Mouse (Mus musculus) kidney, adult 18-20 months (tissue): ENCODE data around the gene Csmd2.
A peak's percentile ranks its signal among the peaks of the same experiment; 100 is the strongest.

Experiments used
- DNase-seq: peaks from one replicate; pipeline ENCODE4 v3.0.0; 2021

Csmd2 gene

GRCm38 (mm10) chr4:128365851-128366250, 378.2 kb downstream of the Csmd2 start:
- no peak for DNase-seq

DNA sequence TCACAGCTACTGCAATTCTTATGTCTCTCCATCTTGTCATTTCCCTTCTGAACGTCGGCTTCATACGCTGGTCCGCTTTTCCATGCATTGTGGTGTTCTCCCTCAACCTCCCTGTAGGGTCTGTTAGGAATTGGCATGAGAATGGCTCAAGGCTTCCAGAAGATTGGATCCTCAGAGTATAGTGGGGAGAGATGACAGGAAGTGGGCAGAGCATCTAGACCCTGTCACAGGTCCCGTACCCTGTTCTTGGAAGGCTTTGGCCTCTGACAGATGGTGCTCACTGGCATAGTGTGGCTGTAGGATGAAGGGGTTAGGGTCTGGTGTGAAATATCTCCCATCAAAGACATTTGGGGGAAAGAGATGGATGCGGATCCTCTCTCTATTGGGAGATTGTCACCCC, 380.4 kb downstream of the Csmd2 start:
- no peak for DNase-seq

DNA sequence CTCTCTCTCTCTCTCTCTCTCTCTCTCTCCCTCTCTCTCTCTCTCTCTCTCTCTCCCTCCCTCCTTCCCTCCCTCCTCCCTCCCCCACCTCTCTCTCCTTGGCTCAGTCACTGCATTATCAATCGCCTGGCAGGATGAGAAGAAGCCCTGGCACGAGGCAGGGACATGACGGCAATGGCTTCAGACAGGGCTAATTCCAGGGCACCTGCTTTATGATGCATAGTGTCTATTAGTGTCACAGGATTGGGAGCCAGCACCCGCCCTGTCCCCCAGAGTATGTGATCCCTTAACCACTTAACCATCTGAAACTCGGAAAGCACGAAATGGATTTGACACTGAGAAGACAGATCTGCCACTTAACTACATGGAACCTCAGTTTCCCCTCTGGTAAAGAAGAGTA, 384.1 kb downstream of the Csmd2 start:
- DNase-seq = no peak

DNA sequence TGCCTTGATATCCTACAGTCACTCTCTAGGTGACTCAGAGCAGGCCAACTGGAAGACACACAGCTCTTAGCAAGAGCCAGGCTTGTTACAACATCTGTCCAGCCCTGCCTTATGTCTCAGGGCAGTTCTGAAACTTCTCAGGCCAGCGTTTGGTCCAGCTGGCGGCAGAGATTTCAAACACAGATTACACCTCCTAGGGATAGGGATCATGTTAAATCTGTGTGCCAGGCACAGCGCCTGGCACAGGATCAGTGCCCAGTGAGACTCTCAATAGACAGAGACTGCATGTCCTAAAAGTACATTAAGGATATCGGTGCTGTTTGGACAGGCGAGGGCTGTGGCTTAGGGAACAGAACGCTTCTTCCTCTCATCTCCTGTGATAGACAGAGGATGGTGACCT, 385.5 kb downstream of the Csmd2 start:
- DNase-seq = no peak

DNA sequence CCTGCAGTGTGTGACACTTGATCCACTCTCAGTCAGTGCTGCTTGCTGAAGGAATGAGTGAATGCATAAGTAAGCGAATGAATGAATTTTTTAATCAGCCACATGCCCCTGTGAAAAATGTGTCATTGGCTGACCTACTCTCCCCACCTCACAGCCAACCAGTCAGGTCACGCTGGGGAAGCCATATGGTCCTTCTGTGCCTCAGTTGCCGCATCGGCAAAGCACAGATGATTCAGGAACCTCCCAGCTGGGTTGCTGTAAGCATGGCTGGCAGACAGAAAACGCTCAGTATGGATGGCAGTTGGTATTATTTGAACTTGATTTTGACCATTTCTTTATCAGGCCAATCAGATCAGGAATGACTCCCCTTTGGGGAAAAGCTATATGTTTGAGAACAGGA, 386.4 kb downstream of the Csmd2 start:
- no peak for DNase-seq

DNA sequence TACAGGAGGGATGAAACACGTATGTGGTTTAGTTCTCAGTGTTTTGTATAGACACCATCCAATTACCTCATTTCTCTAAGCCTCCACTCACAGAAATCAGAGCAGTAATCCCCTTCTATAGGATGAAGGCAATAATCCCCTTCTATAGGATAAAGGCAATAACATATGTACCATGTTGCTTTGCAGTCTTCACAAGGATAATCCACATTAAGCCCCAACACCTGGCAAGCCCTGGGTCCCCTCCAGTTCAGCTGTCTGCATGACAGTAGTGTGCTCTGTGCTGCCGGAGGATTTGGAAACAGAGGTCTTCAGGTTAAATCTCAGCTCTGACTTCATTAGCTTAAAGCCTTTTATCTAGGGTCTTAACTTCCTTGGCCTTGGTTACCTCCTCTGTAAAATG, 391.3 kb downstream of the Csmd2 start:
- no peak for DNase-seq

GRCm38 (mm10) chr4:128381331-128381730, 393.7 kb downstream of the Csmd2 start:
- DNase-seq = no peak

DNA sequence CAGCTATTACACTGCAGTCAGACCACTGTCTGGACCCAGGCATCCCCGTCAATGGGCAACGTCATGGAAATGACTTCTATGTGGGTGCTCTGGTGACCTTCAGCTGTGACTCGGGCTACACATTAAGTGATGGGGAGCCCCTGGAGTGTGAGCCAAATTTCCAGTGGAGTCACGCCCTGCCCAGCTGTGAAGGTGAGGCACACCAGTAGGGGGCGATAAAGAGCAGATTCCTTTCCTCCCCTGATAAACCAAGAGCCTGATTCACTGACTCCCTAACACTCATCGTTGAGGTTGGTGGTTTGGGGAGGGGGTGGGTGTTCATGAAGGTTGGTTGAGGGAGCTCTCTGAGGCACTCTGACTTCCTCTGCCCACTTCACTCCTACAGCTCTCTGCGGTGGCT, 396.1 kb downstream of the Csmd2 start:
- DNase-seq = no peak

DNA sequence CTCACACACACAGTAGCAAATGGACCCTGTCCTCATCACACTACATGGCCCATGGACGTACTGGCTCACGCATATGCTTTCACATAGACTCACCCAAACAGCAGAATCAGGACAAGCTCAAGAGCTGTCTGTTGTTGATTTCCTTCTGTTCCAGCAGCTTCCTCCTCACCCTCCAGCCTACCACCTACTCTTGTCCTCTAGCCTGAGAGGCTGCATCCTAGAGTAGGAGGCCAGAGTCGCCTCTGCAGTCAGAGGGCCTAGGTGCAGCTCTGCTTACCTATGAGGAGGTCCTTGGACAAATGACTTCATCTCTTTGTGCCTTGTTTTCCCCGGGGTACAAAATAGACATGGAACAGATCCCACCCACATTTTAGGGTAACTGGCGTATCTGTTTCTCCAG, 403.8 kb downstream of the Csmd2 start:
- no peak for DNase-seq

DNA sequence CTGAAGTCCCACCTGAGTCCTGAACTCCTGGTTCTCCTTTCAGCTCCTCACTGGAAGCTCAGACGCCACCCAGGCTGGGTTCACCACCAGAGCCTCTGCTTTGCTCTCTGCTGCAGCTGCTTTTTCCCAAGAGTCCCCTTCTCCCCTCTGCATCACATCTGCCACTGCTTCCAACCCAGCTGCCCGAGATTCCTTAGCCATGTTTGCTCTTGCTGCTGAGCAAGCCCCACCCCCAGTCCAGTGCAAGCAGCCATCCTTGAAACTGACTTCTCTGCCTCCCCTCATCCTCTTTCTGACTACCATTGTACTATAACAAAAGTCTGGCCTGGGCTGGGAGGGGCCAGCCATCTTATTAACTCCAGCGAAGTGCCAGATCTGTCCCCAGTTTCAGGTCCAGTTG, 404.6 kb downstream of the Csmd2 start:
- DNase-seq = no peak

DNA sequence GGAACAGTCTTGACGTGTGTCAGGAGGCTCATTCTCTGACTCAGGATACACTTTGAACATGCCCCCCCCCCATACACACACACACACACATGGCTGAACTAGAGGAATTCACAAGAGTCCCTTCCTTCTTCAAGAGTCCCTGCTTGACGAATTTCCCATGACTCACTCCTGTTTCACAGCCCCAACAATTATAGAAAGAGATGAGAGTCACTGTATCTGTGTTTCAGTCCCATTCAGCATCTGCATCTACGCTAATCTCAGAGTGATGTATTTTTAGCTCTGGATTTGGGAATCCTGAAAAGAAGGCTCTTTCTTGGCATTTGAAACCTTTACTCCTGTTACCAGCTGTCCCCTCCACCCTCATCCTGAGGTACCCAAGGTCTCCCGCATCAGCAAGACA, 406.2 kb downstream of the Csmd2 start:
- DNase-seq = no peak

GRCm38 (mm10) chr4:128396616-128397015, 409.0 kb downstream of the Csmd2 start:
- no peak for DNase-seq

DNA sequence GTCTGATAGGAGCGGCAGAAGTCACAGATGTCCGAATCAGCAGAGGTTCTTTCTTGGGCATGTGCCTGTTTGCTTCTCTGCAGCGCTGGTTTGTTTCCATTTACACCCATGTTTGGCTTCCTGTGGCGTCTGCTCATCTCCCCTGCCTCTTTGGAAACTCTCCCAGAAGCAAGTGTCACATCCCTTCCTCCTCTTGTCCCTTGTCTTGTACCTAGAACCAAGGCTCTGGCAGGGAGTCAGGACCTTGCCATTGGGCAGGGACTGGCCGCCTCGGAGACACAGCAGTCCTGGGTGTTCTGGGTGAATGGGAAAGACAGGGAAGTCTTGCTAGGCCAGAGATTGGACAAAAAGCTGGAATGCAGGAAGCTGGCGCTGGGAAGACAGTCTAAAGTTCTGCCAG, 410.1 kb downstream of the Csmd2 start:
- no peak for DNase-seq

DNA sequence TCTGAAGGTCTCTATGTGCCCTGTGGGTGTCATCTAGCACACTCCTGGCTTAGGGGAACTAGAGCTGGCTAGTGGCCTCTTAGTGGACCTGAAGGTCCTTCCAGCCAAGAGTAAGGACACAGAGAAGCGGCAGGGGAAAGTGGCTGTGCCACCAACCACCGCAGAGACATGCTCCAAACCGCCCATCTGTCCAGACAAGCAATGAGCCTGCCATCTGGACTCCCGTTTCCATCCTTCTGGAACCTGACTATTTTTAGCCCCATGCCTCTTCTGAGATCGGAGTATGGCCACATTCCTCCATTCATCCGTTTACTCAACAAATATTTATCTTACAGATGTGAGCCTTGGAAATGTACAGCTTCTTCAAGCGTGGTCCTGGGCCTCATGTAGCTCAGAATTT, 411.3 kb downstream of the Csmd2 start:
- no peak for DNase-seq

- DNase-seq = no peak
Measured at GRCm38 (mm10) chr4:128400016-128400415, 412.4 kb downstream of the Csmd2 start.

DNA sequence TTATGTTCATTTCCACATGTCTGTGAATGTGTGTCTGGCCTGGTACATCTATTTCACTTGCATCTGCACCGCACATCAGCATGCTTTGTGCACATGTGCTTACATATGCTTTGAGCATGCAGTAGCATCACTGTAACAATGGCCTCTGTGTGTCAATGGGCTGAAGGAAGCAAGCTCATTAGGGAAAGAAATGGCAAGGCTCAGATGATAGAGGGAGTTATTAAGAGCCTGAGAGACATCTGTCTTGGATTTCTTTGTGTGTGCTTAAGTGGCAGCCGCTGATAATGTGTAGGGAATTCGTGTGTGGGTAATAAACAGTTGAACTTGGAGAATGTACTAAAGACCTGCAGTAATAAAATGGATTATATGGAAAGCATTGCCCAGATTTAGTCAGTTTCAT, 413.9 kb downstream of the Csmd2 start:
- no peak for DNase-seq

DNA sequence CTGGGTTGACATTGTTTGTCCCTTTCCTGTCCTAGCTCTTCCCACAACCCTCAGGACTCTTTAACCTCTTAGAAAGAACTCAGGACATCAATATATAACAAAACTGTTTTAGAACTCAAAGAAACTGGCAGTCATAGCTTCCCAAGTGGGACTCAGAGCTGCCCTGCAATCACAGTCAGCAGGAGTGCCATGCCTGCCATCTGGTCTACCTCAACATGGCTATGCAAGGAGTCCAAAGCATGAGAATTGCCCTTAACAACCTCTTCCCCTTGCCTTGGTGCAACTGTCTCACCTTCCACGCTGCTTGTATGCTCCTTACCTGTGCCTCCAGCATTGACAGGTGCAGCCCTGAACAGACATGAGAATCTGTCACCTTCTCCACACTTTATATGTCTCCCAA, 415.0 kb downstream of the Csmd2 start:
- no peak for DNase-seq

- no peak for DNase-seq
Measured at GRCm38 (mm10) chr4:128405576-128405975, 417.9 kb downstream of the Csmd2 start.

GRCm38 (mm10) chr4:128407084-128407845, 419.6 kb downstream of the Csmd2 start:
- no peak for DNase-seq

- no peak for DNase-seq
Measured at GRCm38 (mm10) chr4:128411941-128412630, 424.4 kb downstream of the Csmd2 start.

DNA sequence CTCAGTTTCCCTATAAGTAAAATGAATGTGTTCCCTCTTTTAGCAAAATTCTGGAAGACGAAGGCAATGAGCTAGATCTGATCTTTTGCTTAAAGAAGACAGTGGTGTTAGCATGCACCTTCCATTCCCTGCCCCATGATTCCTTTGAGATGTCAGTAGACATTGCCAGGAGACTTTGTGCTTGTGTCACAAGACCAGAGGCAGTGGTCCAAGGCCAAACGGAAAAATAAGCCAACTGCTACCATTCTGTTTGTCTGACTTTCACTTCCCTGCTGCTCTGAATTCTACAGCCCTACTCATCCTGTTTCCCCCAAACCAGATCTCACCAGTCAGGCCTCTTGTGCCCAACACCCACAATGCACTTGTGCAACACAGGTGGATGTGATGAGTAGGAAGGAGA, 427.1 kb downstream of the Csmd2 start:
- DNase-seq = peak; percentile 61

DNA sequence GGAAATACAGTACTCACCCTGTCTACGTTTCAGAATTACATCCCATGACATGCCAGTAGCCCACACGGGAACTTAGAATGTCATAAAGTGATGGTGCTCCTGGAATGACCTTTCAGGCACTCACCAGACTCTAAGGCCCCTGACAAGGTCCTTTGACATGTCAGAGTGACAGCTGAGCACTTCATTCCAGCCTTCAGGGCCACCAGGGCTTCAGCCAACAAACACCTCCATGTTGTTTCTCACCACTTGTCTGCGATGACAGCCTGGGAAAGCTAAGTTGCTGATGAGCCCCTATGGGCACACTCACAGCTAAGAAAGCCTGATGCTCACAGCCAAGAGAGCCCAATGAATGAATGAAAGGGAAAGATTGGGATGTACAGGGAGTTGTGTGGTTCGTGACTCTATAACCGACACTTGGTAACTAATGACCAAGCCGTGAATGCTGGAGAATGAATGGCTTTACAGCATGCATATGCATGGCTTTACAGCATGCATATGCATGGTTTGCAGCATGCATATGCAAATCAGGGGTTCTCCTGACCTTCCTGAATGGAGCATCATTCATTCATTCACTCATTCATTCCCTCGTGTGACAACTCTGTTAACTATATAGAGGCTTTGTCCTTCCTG, 432.4 kb downstream of the Csmd2 start:
- no peak for DNase-seq

GRCm38 (mm10) chr4:128422486-128422885, 434.8 kb downstream of the Csmd2 start:
- no peak for DNase-seq

DNA sequence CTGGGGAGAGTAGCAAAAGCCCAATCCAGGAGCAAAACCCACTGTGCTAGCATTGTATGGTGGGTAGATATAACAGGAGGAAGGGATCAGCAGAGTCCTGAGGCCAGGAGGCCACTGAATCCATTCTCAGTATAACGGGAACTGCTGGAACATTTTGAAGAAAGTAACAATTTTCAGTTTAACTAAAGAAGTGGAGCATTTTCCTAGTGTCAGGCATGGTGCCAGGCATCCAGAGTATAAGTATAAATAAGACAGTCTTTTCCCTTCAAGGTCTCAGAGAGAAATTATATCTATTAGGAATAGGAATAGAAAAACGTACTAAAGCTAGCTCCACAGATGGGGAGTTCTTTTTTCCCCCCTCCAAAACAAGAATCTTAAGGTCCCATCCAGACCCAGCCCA, 437.7 kb downstream of the Csmd2 start:
- no peak for DNase-seq
